Mouse (Mus musculus) liver, embryonic 15.5 days (tissue): ENCODE results near the gene 9230102O04Rik. TPM values are rescaled to one million over a fixed set of nuclear protein-coding genes. Genes with fewer than 3 reads are reported as not detected.

ENCODE experiments used
- ATAC-seq: fragments of 200-750 bp; cut with Nextera tagmentation; 2 replicates; pipeline ENCODE4 v1.8.0; 2017; ENCODE audit warnings: moderate number of reproducible peaks, mild to moderate bottlenecking, moderate library complexity; ENCODE audit not compliant: insufficient read depth
- H3K27ac ChIP-seq: fragments of 300-500 bp; sonication (generic); replicated peaks from 2 replicates; pipeline ENCODE4 v1.5.1; 2015; ENCODE audit warnings: mild to moderate bottlenecking, inconsistent platforms
- H3K27me3 ChIP-seq: fragments of 300-500 bp; sonication (generic); 2 replicates; pipeline ENCODE4 v1.6.1; 2015; ENCODE audit warnings: mild to moderate bottlenecking, inconsistent platforms
- H3K36me3 ChIP-seq: fragments of 300-500 bp; sonication (generic); replicated peaks from 2 replicates; pipeline ENCODE4 v1.6.1; 2015; ENCODE audit warnings: moderate library complexity, mild to moderate bottlenecking, inconsistent platforms
- H3K4me1 ChIP-seq: fragments of 300-500 bp; sonication (generic); replicated peaks from 2 replicates; pipeline ENCODE4 v1.6.1; 2015; ENCODE audit warnings: inconsistent platforms
- H3K4me2 ChIP-seq: fragments of 300-500 bp; sonication (generic); 2 replicates; pipeline ENCODE4 v1.6.1; 2015; ENCODE audit warnings: moderate library complexity, mild to moderate bottlenecking, inconsistent platforms
- H3K4me3 ChIP-seq: fragments of 300-500 bp; sonication (generic); replicated peaks from 2 replicates; pipeline ENCODE4 v1.5.1; 2015; ENCODE audit warnings: mild to moderate bottlenecking, inconsistent platforms
- H3K9ac ChIP-seq: fragments of 300-500 bp; sonication (generic); 2 replicates; pipeline ENCODE4 v1.6.1; 2015; ENCODE audit warnings: moderate library complexity, mild to moderate bottlenecking, inconsistent platforms
- H3K9me3 ChIP-seq: fragments of 300-500 bp; sonication (generic); replicated peaks from 2 replicates; pipeline ENCODE4 v1.6.1; 2016; ENCODE audit warnings: inconsistent platforms
- WGBS: fragments of 180-500 bp; shearing (Covaris S2); methylation state at CpG from one replicate; pipeline ENCODE4 v1.1.7; 2015; ENCODE audit warnings: mixed read lengths; ENCODE audit not compliant: insufficient replicate concordance; 5-methylcytosine and 5-hydroxymethylcytosine counted together
- polyA plus RNA-seq: library from polyadenylated mRNA; unstranded; fragments of >200 nt; fragmentation: Nextera tagmentation; extraction: Ambion mirVana; gene quantifications from 2 replicates; pipeline ENCODE4 v1.2.1, GENCODE M21; 2015

Gene 9230102O04Rik
- polyA plus RNA-seq, 1 experiment from 2014 or later, result not detected

GRCm38 (mm10) chr2:9867092-9867825 lies 22.1 kb downstream of the 9230102O04Rik start:
- Histone ChIP-seq H3K4me3 (no peak overlapping the region), H3K27me3 (peaks cover 41% of the 10 kb centered on the region), H3K4me2 (no peak overlapping the region), H3K9me3 (no peaks in the 10 kb centered on the region), H3K4me1 (no peaks in the 10 kb centered on the region), H3K36me3 (no peaks in the 10 kb centered on the region), H3K27ac (no peak overlapping the region), H3K9ac (no peak overlapping the region)
- WGBS, result 26% methylated on average over 12 of the region's 12 CpGs
- no peak for ATAC-seq

- ATAC-seq, result no peak
- 41% methylated on average over 5 of the region's 5 CpGs for WGBS
- H3K36me3 ChIP-seq, result no peaks in the 10 kb centered on the region
Measured at GRCm38 (mm10) chr2:9860698-9861097, 28.6 kb downstream of the 9230102O04Rik start.

GRCm38 (mm10) chr2:9855861-9856260 lies 33.5 kb downstream of the 9230102O04Rik start:
- Histone ChIP-seq H3K4me2 (no peak overlapping the region), H3K9ac (no peak overlapping the region), H3K36me3 (no peaks in the 10 kb centered on the region), H3K27me3 (no peaks in the 10 kb centered on the region), H3K9me3 (no peaks in the 10 kb centered on the region), H3K4me3 (no peak overlapping the region), H3K4me1 (no peaks in the 10 kb centered on the region), H3K27ac (no peak overlapping the region)
- ATAC-seq, result no peak
- 46% methylated on average over 4 of the region's 4 CpGs for WGBS

More at GRCm38 (mm10) chr2:9860698-9861097, 28.6 kb downstream of the 9230102O04Rik start:
- no peak overlapping the region for H3K4me2 ChIP-seq
- no peak overlapping the region for H3K27ac ChIP-seq
- H3K4me1 ChIP-seq, result no peaks in the 10 kb centered on the region
- no peaks in the 10 kb centered on the region for H3K9me3 ChIP-seq
- no peaks in the 10 kb centered on the region for H3K27me3 ChIP-seq
- no peak overlapping the region for H3K9ac ChIP-seq
- no peak overlapping the region for H3K4me3 ChIP-seq

- H3K9me3 ChIP-seq, result no peaks in the 10 kb centered on the region
- no peak for ATAC-seq
- H3K4me2 ChIP-seq, result no peak overlapping the region
- no peak overlapping the region for H3K4me3 ChIP-seq
- H3K27ac ChIP-seq, result no peak overlapping the region
- no peaks in the 10 kb centered on the region for H3K36me3 ChIP-seq
- WGBS, result 59% methylated on average over 13 of the region's 13 CpGs
- no peaks in the 10 kb centered on the region for H3K27me3 ChIP-seq
- no peaks in the 10 kb centered on the region for H3K4me1 ChIP-seq
- H3K9ac ChIP-seq, result no peak overlapping the region
Measured at GRCm38 (mm10) chr2:9852851-9853576, 36.3 kb downstream of the 9230102O04Rik start.

- no peak for ATAC-seq
- H3K4me3 ChIP-seq, result no peak overlapping the region
- 56% methylated on average over 7 of the region's 7 CpGs for WGBS
- no peaks in the 10 kb centered on the region for H3K36me3 ChIP-seq
- no peak overlapping the region for H3K4me2 ChIP-seq
- no peaks in the 10 kb centered on the region for H3K9me3 ChIP-seq
- no peaks in the 10 kb centered on the region for H3K4me1 ChIP-seq
- no peak overlapping the region for H3K9ac ChIP-seq
- H3K27me3 ChIP-seq, result no peaks in the 10 kb centered on the region
- no peak overlapping the region for H3K27ac ChIP-seq
Measured at GRCm38 (mm10) chr2:9835195-9835594, 54.1 kb downstream of the 9230102O04Rik start.

GRCm38 (mm10) chr2:9833712-9834111 lies 55.6 kb downstream of the 9230102O04Rik start:
- WGBS, result 54% methylated on average over 7 of the region's 7 CpGs
- H3K27ac ChIP-seq, result no peak overlapping the region

More at GRCm38 (mm10) chr2:9833712-9834111, 55.6 kb downstream of the 9230102O04Rik start:
- Histone ChIP-seq H3K9ac (no peak overlapping the region), H3K4me3 (no peak overlapping the region), H3K27me3 (no peaks in the 10 kb centered on the region), H3K4me2 (no peak overlapping the region), H3K36me3 (no peaks in the 10 kb centered on the region), H3K4me1 (no peaks in the 10 kb centered on the region), H3K9me3 (no peaks in the 10 kb centered on the region)
- no peak for ATAC-seq

Other genes starting within 250 kb of the 9230102O04Rik start
- gene 4930412O13Rik, start 8.3 kb downstream of the 9230102O04Rik start, polyA plus RNA-seq, result 0.14 TPM in 1 of 2 replicates, not detected in the other
- 1.1 TPM in 2 replicates for gene Gata3, start 494 bp upstream of the 9230102O04Rik start, polyA plus RNA-seq
- gene Taf3, start 159.1 kb upstream of the 9230102O04Rik start, polyA plus RNA-seq, result 6.3 and 6.6 TPM in 2 replicates
- 293 and 314 TPM in 2 replicates for gene Atp5c1, start 191.0 kb upstream of the 9230102O04Rik start, polyA plus RNA-seq
- 12.1 and 12.7 TPM in 2 replicates for gene Kin, start 191.1 kb upstream of the 9230102O04Rik start, polyA plus RNA-seq
- 310 and 334 TPM in 2 replicates for gene Itih2, start 241.9 kb upstream of the 9230102O04Rik start, polyA plus RNA-seq